Mouse (Mus musculus) CH12.LX (cell line): ENCODE data around the gene Gm20661. TPM values are rescaled to one million over a fixed set of nuclear protein-coding genes. Genes with fewer than 3 reads are reported as not detected.

Experiments used
- DNase-seq: peaks from one replicate; pipeline ENCODE4 v3.0.0-alpha.2; 2013; ENCODE audit errors: extremely low read depth
- H3K27ac ChIP-seq: 2 replicates; pipeline ENCODE4 v1.5.1; 2012; ENCODE audit warnings: low read depth, mild to moderate bottlenecking, control low read depth, moderate library complexity; ENCODE audit not compliant: insufficient read depth
- H3K27me3 ChIP-seq: replicated peaks from 2 replicates; pipeline ENCODE3; 2012; ENCODE audit warnings: inconsistent platforms
- H3K36me3 ChIP-seq, 2 experiments: replicated peaks in 1 of 2; 2 replicates each; pipeline versions ENCODE3 to v1.6.1; 2012; ENCODE audit warnings: inconsistent platforms in 1 of 2, low read length in 1 of 2, mild to moderate bottlenecking in 1 of 2, mixed read lengths in 1 of 2, moderate library complexity in 1 of 2; ENCODE audit not compliant: control insufficient read depth in 1 of 2, insufficient read depth in 1 of 2
- H3K4me1 ChIP-seq, 2 experiments: 2 replicates each; pipeline ENCODE4 v1.6.1; 2012; ENCODE audit warnings: inconsistent platforms in 1 of 2, moderate library complexity in 1 of 2; ENCODE audit not compliant: insufficient read depth in 2 of 2, control insufficient read depth in 1 of 2
- H3K4me2 ChIP-seq: 2 replicates; pipeline ENCODE4 v1.6.1; 2012; ENCODE audit warnings: low read depth, mild to moderate bottlenecking, control low read depth; ENCODE audit not compliant: poor library complexity, insufficient read depth, severe bottlenecking
- H3K4me3 ChIP-seq, 3 experiments: fragments of 150-350 bp in 1 of 3; sonication (generic) in 1 of 3; replicated peaks in 1 of 3; 2 replicates each; pipeline versions ENCODE3 to v1.5.1; 2011 to 2012; ENCODE audit warnings: low read depth in 2 of 3, low read length in 2 of 3, mild to moderate bottlenecking in 2 of 3, moderate library complexity in 2 of 3, control low read depth in 1 of 3, improper control_type of control experiment in 1 of 3, inconsistent platforms in 1 of 3, mixed read lengths in 1 of 3; ENCODE audit not compliant: poor library complexity in 1 of 3
- H3K79me2 ChIP-seq: replicated peaks from 2 replicates; pipeline ENCODE4 v1.6.1; 2012; ENCODE audit warnings: mild to moderate bottlenecking, moderate library complexity; ENCODE audit not compliant: control insufficient read depth, poor library complexity, insufficient read depth, severe bottlenecking; ENCODE audit errors: extremely low read depth
- H3K9ac ChIP-seq: 2 replicates; pipeline ENCODE4 v1.6.1; 2012; ENCODE audit warnings: low read depth, mild to moderate bottlenecking, control low read depth, moderate library complexity; ENCODE audit not compliant: insufficient read depth
- H3K9me3 ChIP-seq: replicated peaks from 2 replicates; pipeline ENCODE3; 2012; ENCODE audit warnings: low read length, inconsistent platforms, mixed read lengths
- CHD2 ChIP-seq: IDR thresholded peaks from 2 replicates; pipeline ENCODE4 v1.6.1; 2011; ENCODE audit warnings: low read length, improper control_type of control experiment
- CTCF ChIP-seq, 2 experiments: IDR thresholded peaks in 1 of 2; conservative IDR thresholded peaks in 1 of 2; 2 replicates each; pipeline ENCODE4 v1.5.1; 2011 to 2012; ENCODE audit warnings: low read depth in 2 of 2, low read length in 2 of 2, improper control_type of control experiment in 1 of 2, inconsistent platforms in 1 of 2, mild to moderate bottlenecking in 1 of 2, moderate library complexity in 1 of 2
- E2F4 ChIP-seq: IDR thresholded peaks from 2 replicates; pipeline ENCODE4 v1.6.1; 2011; ENCODE audit warnings: low read depth, low read length, improper control_type of control experiment; ENCODE audit not compliant: insufficient replicate concordance
- EP300 ChIP-seq: IDR thresholded peaks from 2 replicates; pipeline ENCODE4 v1.6.1; 2011; ENCODE audit warnings: low read length, improper control_type of control experiment
- HCFC1 ChIP-seq: IDR thresholded peaks from 2 replicates; pipeline ENCODE4 v1.6.1; 2012; ENCODE audit warnings: low read depth, mild to moderate bottlenecking, inconsistent platforms, low read length, improper control_type of control experiment
- JUN ChIP-seq: IDR thresholded peaks from 2 replicates; pipeline ENCODE4 v1.6.1; 2011; ENCODE audit warnings: low read depth, mild to moderate bottlenecking, low read length, improper control_type of control experiment, moderate library complexity; ENCODE audit not compliant: insufficient read depth
- KAT2A ChIP-seq: IDR thresholded peaks from 2 replicates; pipeline ENCODE4 v1.6.1; 2012; ENCODE audit warnings: low read length, improper control_type of control experiment, inconsistent platforms; ENCODE audit not compliant: insufficient replicate concordance
- MAZ ChIP-seq: IDR thresholded peaks from 2 replicates; pipeline ENCODE4 v1.6.1; 2012; ENCODE audit warnings: low read depth, mild to moderate bottlenecking, inconsistent platforms, low read length, improper control_type of control experiment, moderate library complexity
- MEF2A ChIP-seq: IDR thresholded peaks from 2 replicates; pipeline ENCODE4 v1.6.1; 2014; ENCODE audit warnings: low read depth, mild to moderate bottlenecking, inconsistent platforms, low read length, improper control_type of control experiment, borderline replicate concordance
- MYC ChIP-seq: IDR thresholded peaks from 2 replicates; pipeline ENCODE4 v1.6.1; 2011; ENCODE audit warnings: low read depth, mild to moderate bottlenecking, improper control_type of control experiment, low read length
- POLR2A ChIP-seq: IDR thresholded peaks from 2 replicates; pipeline ENCODE4 v1.6.1; 2011; ENCODE audit warnings: low read depth, mild to moderate bottlenecking, improper control_type of control experiment, low read length
- POLR2AphosphoS2 ChIP-seq: IDR thresholded peaks from 2 replicates; pipeline ENCODE4 v1.6.1; 2011; ENCODE audit warnings: low read depth, low read length, improper control_type of control experiment
- RAD21 ChIP-seq: IDR thresholded peaks from 2 replicates; pipeline ENCODE4 v1.6.1; 2011; ENCODE audit warnings: low read depth, mild to moderate bottlenecking, low read length, improper control_type of control experiment, moderate library complexity
- RCOR1 ChIP-seq: conservative IDR thresholded peaks from 2 replicates; pipeline ENCODE4 v1.6.1; 2012; ENCODE audit warnings: low read depth, mild to moderate bottlenecking, inconsistent platforms, low read length, improper control_type of control experiment
- SMC3 ChIP-seq: IDR thresholded peaks from 2 replicates; pipeline ENCODE4 v1.6.1; 2011; ENCODE audit warnings: low read depth, low read length, improper control_type of control experiment
- TBP ChIP-seq: conservative IDR thresholded peaks from 2 replicates; pipeline ENCODE4 v1.6.1; 2011; ENCODE audit warnings: low read depth, low read length, improper control_type of control experiment
- TCF12 ChIP-seq: IDR thresholded peaks from 2 replicates; pipeline ENCODE4 v1.6.1; 2014; ENCODE audit warnings: low read depth, mild to moderate bottlenecking, inconsistent platforms, low read length, improper control_type of control experiment
- UBTF ChIP-seq: IDR thresholded peaks from 2 replicates; pipeline ENCODE4 v1.6.1; 2012; ENCODE audit warnings: low read depth, mild to moderate bottlenecking, inconsistent platforms, low read length, improper control_type of control experiment, moderate library complexity
- USF2 ChIP-seq: conservative IDR thresholded peaks from 2 replicates; pipeline ENCODE4 v1.6.1; 2011; ENCODE audit warnings: low read depth, low read length, improper control_type of control experiment
- ZC3H11A ChIP-seq: IDR thresholded peaks from 2 replicates; pipeline ENCODE4 v1.6.1; 2012; ENCODE audit warnings: low read depth, mild to moderate bottlenecking, inconsistent platforms, low read length, improper control_type of control experiment
- dilution Hi-C: fragments of 300-500 bp; cut with MboI; formaldehyde crosslinking; loops from 2 replicates; pipeline ENCODE4 v1.14.3; 2020; ENCODE audit warnings: low sequenced_read_pairs; ENCODE audit not compliant: extremely low pct_unique_long_range_greater_than_20kb, extremely low pct_ligation_motif_present
- in situ Hi-C: fragments of 300-500 bp; cut with MboI; formaldehyde crosslinking; loops from 3 replicates; pipeline ENCODE4 v1.14.3; 2019; ENCODE audit warnings: low sequenced_read_pairs, low pct_ligation_motif_present, low pct_unique_long_range_greater_than_20kb, mixed read lengths
- polyA plus RNA-seq: library from polyadenylated mRNA; unstranded; fragments of >175 nt; gene quantifications from 2 replicates; pipeline ENCODE4 v1.2.1, GENCODE M21; 2012; ENCODE audit warnings: low read depth; ENCODE audit not compliant: insufficient read length
- total RNA-seq, 2 experiments: library from RNA; depleted of rRNA; stranded (reverse); fragments of 300-350 nt in 1 of 2; fragments of >200 nt in 1 of 2; gene quantifications; 2 replicates each; pipeline ENCODE4 v1.2.3; 2012 to 2014

The Gm20661 gene
- total and polyA plus RNA-seq, 3 experiments: 0.29 TPM; not detected in 2

DNA sequence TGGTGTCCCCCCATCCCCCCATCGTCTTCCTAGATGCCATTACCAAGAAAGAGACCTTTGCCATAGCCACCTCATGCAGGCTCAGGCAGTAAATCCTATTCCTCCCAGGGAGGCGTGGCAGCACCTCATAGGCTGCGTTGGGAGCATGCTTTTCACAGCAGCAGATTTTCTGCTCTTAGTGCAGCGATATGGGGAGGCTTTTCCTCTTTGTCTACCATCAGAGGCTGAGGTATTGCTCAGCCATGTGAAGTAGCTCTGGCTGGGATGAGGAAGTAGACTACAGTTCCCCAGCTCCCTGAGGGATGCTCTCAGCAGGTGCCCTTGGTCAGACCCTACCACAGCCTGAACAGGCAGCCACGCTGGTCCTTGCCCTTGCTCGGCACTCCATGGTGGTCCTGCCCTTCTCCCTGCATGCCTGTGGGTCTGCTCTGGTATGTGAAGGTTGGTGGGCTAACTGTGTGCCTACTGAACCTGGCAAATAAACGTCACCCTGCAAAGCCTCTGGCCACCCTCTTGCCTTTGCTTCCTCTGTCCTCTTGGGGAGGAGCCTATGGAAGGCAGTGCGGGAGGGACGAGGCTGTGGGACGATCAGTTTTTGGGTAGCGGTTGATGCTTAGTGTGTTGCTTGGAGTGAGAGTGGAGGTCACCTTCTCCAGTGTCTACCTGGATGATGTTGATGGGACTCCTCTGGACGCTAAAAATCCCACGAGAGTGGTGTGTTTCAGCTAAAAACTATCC is 33.5 kb upstream of the Gm20661 start:
- no peak overlapping the region for H3K27ac ChIP-seq
- dilution Hi-C loops (no loop called here), in situ Hi-C loops (no loop called here)
- H3K4me3 ChIP-seq: no peak overlapping the region
- H3K27me3 ChIP-seq: peaks cover 46% of the 10 kb centered on the region
- H3K4me1 ChIP-seq: peaks cover 13 to 47% of the 10 kb centered on the region in 2 experiments
- peak; percentile 34 for DNase-seq
- H3K9me3 ChIP-seq: peaks cover 7% of the 10 kb centered on the region
- no peak overlapping the region for H3K9ac ChIP-seq
- no peak for TF ChIP-seq POLR2A
- 0 out of 2 replicates have a peak, but pooled peaks have one; percentile 36 for TF ChIP-seq TBP
- H3K79me2 ChIP-seq: peaks cover 33% of the 10 kb centered on the region
- peaks cover 0 to 13% of the 10 kb centered on the region in 2 experiments for H3K36me3 ChIP-seq
- H3K4me2 ChIP-seq: no peak overlapping the region

DNA sequence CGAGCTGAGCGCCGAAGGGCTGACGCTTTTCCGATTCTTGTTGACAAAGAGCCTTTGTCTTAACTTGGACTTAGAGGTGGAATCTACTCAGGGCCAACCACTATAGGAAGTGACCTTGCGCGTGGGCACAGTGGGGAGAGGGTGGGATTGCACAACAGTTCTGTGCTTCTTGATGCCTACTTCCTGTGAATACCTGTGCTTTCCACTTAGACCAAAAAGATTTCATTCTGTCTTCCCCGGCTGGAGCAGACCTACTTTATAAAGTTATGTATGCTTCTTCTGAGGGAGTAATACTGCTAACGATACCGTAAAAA is 33.0 kb upstream of the Gm20661 start, which contains the start of gene Traip:
Gene Traip (plus strand): TSS at position 215 of the 314 bp plus-strand sequence.
- peak within 1 kb of the TSS; percentile 42 for H3K9ac ChIP-seq
- TF ChIP-seq E2F4 (no peak), POLR2A (no peak), CHD2 (no peak), EP300 (no peak), RAD21 (no peak), POLR2AphosphoS2 (no peak), USF2 (no peak), UBTF (no peak), MYC (no peak), JUN (no peak), CTCF (conservative IDR thresholded peaks at IDR 0.05 in 1 of 2, IDR thresholded peaks at IDR 0.05 in 1 of 2; ENCODE audit: low read depth in 2 of 2, low read length in 2 of 2) (no peak), MEF2A (no peak), MAZ (no peak), TBP (no peak), TCF12 (no peak), KAT2A (no peak), ZC3H11A (no peak), SMC3 (no peak), HCFC1 (no peak), RCOR1 (no peak)
- H3K9me3 ChIP-seq: peaks cover 7% of the 10 kb centered on the region
- dilution Hi-C loops (no loop called here), in situ Hi-C loops (no loop called here)
- peaks cover 33% of the 10 kb centered on the region for H3K79me2 ChIP-seq
- no peak for DNase-seq
- H3K4me2 ChIP-seq: peak within 1 kb of the TSS; percentile 89
- peak within 1 kb of the TSS; percentile 86 to 95 (median 89) for H3K4me3 ChIP-seq
- H3K4me1 ChIP-seq: peaks cover 13 to 47% of the 10 kb centered on the region in 2 experiments
- H3K36me3 ChIP-seq: peaks cover 0 to 16% of the 10 kb centered on the region in 2 experiments
- peaks cover 42% of the 10 kb centered on the region for H3K27me3 ChIP-seq
- 0 out of 2 replicates have a peak within 1 kb of the TSS, but pooled peaks have one; percentile 12 for H3K27ac ChIP-seq
